Mouse (Mus musculus) Muller cell, postnatal 12 days (primary cell): Measurements from ENCODE around the gene Scmh1.
"Not testable (repeated sequence)": the region's sequence is repeated elsewhere in the genome, so short reads cannot be mapped to it uniquely, and the experiment has no call there.

Source experiments
- DNase-seq: peaks from one replicate; pipeline ENCODE4 v3.0.0-alpha.2; 2015; ENCODE audit errors: inconsistent ontology term

Gene Scmh1

DNA sequence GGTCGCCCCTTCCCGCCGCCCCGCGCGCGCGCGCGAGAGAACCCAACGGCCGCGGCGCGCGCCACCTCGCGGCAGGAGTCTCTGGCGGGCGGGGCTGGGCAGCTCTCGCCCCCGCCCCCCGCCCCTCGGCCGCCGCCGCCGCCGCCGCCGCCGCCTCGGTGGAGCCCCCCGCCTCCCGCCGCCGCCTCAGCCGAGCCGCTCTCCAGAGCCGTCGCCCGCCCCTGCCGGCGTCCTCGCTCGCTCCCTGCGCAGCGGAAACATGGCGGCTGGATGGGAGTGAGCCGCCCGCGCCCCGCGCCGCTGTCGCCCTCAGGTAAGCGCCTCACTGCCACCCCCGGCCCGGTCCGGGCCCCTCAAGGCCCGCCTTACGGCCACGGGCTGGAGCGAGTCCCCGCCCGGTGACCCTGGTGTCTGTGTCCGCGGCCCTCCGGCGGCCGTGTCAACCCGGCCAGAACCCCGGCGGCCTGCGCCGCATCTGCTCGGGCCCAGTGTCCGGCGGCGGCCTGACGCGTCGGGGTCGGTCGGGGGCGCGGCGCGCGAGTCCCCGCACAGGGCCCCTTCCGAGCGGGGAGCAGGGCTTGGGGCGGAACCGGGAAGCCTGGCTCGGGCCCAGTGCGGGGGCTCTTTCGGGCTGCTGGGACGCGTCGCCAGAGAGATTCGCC is at the start of gene Scmh1:
TSS of gene Scmh1 (plus strand) at position 138 of the 662 bp plus-strand sequence.
- peak; percentile 89 for DNase-seq

DNA sequence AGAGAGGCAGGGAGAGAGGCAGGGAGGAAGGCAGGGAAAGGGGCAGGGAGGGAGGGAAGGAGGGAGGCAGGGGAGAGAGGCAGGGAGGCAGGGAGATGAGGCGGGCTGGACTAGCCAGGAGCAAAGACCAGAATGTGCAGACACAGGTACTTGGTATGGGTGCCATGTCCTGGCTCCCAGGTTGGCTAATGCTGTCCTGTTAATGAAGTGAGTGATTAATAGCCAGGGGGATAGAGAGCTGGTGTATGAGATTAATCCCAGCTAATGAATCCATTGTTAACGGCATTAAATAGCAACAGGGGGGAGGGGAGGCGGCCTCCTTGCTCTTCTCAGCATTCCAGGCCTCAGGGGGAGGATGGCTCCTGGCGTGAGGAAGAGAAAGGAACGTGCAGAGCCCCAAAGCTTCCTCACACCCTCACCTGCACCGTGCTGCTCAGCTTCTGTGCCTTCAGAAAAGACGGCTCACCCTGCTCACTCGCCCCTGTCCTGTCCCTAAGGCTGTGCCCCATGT is 45.0 kb upstream of the Scmh1 start:
- peak; percentile 53 for DNase-seq

DNA sequence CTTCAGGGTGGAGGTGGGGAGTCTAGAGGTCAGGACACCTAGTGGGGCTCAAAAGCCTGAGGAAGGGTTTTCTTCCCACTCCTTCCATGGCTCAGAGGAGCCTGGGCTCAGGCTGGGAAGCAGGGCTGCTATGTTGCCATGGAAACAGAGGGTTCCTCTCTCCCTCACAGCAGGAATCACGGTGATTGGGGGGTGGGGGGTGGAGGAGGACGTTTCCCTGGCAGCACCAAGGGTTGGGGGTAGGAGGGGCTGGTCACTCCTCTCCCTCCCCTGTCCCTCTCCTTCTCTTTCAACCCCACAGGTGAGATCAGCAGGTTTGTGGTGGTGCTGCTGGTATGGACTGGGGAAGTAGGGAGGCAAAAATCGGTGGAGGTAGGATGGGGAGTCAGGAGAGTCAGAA is 40.4 kb upstream of the Scmh1 start:
- DNase-seq = no peak

DNA sequence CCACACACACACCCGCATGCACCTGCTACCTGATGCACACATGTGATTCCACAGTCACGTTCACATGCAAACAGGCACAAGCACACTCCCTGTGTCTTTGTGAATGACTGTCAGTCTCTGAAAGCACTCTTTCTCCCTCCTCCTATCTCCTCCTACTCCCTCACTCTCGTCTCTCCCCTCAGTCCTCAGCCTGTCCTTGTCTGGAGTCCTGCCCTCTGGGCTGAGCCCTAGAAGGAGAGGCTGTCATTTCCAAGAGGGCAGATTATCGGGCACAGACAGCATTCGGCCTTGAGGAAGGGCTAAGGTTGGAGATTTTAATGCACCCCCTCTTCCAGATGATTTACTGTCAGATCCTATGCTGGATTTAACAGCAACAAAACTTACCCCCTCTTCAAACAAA is 39.6 kb upstream of the Scmh1 start:
- DNase-seq = no peak

DNA sequence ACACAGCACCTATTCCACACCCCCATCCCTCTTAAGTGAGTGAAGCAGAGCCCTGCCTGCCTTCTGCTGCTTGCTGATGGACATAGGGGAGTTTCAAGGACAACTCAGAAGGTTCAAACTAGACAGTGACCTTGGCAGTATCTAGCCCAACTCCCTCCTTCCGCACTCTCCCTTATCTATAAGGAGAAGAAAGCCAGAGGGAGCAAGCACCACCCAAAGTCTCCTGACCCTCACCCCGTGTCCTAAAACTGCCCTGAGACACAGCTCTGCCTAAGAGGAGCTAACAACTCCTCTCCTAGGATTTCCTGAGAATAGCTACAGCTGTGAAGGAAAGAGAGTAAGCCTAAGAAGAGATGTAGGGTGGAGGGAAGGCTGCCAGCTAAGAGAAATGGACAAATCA is 37.0 kb upstream of the Scmh1 start:
- no peak for DNase-seq

DNA sequence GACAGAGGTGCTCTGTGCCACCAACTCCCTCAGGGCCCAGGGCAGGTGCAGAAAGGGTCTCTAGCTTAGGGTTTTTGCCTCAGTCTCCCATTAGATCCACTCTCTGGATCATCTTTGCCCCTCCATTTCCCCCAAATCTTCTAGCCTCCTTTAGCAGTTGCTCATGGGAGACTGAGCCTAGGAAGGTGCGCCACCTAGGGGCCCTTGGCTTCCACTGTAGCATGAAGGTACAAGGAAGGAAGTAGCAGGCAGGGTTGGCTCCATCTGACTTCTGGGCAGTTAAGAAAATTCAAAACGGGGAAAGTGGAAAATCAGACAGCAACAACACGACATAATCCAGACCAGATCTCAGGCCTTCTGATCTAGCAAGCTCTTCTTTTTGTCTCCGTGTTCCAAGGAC is 36.4 kb upstream of the Scmh1 start:
- DNase-seq = peak; percentile 62

DNA sequence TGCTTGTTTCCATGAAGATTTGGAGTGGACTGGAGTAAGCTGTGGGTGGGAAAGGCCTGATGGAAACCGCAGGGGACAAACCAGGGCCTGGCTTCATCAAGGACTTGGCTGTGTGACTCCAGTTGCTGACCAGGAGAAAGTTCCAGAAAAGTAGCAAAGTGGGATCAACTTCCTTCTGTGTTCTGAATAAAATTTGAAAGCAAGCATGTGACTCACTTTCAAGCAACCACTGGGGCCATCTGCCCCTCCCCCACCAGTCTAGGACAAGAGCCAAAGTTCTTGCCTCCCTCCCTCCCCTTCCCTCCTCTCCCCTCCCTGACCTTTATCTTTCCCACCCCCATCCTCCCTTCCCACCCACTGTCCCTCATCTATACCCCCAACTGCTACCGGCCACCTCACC is 35.9 kb upstream of the Scmh1 start:
- peak; percentile 60 for DNase-seq

DNA sequence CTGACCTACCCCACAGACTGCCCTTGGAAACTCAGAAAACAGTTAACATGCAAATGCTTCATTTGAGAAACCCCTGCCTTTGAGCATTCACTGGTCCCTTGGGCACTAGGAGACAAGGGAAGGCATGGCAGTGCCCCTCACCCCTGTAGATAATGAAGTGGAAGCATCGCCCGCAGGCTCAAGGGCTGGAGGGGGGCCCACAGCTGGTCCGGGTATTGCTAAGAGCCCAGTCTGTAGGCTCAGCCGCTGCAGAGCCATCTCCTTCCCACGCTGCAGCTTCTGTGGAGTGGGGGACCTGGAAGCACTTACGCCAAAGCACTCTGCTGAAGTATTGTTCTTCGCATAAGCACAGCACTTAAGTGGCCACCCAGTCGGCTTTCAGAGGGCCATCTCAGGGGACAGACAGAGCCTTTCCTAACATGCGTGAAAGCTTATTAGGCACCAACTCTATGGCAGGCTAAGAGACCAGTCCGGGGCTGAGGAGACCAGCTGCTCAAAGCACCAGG is 35.2 kb upstream of the Scmh1 start:
- DNase-seq = peak; percentile 48

DNA sequence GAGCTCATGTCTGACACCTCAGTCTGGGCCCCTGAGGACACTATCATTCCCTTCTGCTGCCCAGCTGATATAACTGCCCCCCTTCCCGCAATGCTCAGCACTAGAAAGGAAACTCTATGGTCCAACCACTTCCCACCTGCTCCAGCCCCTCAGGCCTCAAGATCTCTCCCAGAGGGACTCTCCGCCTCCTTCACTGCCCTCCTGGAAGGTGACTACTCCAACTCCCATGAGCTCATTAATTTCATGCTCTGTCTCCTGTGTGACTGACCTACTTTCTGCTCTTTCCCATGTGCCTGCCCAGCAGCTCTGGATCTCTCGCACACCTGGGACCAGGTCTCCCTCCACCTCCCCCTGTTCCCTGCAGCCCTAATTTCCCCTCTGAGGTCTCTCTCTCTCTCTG is 32.2 kb upstream of the Scmh1 start:
- DNase-seq = no peak

DNA sequence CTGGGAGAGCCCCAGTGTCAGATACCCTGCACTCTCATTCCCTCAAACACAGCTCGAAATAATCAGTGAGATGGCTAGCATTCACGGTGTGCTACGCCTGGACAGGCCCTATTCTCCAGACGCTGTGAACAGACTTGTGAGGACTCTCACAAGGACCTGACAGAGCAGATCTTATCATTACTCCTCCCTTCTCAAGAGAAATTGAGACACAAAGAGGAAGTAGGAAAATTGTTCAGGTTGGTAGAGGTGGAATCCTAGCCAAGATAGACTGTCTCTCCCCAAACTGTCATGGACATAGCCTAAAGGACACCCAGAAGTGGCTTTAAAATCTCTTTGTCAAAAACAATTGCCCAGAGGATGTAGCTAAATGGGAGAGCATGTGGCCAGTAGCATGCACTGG is 31.3 kb upstream of the Scmh1 start:
- DNase-seq = no peak

DNA sequence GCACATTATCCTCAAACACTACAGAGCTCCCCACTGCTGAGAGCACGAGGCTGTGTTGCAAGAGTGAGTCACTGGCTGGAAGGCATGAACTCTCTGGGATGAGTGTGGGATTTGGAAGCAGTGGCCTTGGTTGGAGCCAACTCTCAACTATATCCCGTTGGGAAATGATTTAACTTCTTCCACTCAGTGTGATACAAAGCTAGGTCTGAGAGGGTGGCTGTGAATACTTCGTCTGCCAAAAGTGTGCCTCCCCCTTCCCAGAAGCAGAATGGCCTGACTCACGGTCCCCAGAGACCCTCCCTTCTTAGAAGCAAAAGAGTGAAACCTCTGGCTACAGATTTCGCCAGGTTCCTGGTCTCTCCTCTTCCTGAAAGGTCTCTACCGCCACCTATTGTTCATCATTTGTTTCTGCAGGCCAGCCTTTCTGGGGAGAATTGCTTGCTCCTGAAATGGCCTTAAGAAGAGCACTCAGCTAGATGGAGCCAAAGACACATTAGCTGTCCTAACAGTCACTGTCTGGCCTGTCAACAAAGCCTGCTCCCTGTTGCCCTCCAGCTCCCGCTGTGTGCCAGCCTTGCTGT is 24.2 kb upstream of the Scmh1 start:
- DNase-seq = peak; percentile 96

DNA sequence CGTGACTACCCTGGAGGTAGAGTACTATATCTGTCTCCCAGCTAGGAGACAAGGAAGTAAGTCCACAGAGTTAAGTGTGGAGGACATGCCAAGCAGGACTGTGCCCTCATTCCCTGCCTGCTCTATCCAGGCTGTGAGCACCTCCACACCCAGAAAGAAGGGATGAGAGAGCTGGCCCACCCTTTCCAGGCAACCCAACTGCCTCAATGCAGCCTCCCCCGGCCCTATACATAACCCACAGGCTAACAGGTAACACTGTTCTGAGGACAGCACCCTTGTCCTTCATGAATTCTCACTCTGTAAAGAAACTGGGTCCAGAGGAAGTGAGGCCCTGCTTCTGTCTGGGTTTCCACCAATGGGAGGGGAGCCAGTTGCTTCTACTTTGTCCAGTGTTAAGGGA is 19.6 kb upstream of the Scmh1 start:
- no peak for DNase-seq

DNA sequence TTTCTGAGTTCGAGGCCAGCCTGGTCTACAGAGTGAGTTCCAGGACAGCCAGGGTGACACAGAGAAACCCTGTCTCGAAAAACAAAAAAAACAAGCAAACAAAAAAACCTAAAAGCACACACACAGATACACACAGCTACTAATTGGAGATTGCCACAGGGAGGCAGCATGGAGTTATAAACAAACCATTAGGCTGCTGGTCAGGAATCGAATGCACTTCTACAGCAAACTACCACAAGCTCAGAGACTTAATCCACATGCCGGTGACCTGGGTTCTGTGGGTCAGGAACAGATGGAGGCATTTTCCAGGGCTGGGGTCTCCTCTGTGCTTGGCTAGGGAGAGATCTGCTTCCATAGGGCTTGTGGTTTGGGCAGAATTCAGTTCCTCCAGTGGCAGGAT is 17.6 kb upstream of the Scmh1 start:
- peak; percentile 38 for DNase-seq

DNA sequence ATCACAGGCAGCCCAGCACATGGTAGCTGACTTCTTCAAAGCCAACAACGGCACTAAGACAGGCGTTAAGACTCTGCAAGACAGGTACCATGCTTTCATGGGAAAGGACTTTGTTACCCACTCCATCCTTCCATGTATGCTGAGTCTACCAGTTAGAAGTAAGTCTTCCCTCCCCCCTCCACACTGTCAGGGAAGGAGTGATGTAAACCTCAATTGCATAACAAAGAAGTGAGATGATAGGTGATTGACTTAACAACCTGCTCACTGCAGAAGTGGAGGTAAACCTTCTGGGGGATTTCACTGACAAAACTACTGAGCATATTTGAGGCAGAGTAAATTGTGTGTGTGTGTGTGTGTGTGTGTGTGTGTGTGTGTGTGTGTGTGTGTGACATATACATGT is 17.1 kb upstream of the Scmh1 start:
- DNase-seq = no peak

DNA sequence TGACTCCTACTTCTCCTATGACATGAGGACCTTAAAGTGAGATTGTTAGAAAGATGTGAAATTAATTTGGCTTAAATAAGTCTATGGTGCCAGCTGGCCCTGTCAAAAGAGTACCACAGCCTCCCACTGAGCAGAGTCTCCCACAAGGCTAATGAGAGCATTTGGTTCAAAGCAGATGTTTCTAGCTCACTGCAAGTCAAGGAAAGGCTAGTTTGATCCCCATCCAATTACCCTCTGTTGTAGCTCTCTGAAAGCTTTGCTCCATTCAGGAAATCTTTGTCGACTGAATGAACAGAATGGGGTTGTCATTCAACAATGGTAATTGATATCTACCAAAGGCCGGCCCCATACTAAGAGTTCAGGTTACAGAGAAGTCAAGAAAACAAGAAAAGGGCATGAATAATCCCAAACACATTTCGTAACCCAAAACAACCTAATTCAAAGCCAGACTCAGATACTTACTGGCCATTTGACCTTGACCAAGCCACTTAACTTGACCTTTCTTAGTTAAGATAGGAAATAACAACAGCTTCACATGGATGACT is 16.0 kb upstream of the Scmh1 start:
- peak; percentile 41 for DNase-seq

DNA sequence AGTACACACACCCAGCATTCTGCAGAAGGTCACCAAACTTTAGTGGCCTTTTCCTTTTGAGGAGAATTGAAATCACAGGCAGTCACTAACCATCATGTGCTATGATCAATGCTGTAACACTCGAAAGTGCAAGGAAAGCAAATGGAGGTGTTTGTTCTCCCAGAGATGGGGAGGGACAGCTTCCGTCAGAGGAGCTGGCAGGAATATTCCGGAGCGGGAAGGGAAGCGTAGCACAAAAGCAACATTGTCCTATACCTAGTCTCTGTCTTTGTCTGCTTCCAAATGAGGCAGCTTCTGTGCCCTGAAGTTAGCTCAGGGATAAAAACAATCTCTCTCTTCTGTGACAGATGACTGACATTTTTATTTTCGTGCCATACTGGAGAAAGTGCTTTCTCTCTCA is 15.5 kb upstream of the Scmh1 start:
- DNase-seq = no peak

DNA sequence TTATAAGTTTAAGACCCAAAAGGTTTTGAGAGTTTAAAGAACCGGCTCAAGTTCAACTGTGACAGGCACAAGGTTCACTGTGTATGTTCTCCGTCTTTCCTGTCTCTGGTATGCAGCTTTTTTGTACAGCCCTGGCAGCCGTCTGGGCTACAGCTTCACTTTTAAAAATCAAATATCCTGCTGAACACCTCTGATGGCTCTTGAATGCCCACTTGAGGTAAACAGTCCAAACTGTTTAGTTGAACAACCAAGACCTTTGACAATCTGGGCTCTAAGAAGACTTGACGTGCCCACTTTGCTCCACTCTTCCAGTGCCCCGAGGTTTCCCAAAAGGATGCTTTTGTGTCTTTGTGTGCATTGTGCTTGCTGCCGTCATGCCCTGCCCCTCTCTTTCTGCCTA is 13.5 kb upstream of the Scmh1 start:
- DNase-seq = no peak

DNA sequence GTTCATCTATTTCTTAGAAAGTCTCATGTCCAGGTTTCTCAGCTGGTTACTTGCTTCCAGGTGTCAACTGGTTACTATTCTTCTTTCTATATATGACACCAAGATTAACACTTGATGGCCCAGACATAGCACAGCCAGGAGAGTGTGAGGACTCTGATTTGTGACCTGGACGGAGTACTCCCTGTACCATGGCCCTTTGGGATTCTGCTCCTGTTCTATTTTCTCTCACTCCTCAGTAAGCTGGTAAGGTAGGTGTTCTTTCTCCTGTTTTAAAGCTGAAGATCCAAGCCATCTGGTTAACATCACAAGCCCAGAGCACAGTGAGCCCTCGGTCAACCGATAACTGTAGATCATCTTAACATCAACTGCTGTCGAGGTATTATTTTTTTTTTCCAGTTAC is 12.7 kb upstream of the Scmh1 start:
- DNase-seq = no peak

DNA sequence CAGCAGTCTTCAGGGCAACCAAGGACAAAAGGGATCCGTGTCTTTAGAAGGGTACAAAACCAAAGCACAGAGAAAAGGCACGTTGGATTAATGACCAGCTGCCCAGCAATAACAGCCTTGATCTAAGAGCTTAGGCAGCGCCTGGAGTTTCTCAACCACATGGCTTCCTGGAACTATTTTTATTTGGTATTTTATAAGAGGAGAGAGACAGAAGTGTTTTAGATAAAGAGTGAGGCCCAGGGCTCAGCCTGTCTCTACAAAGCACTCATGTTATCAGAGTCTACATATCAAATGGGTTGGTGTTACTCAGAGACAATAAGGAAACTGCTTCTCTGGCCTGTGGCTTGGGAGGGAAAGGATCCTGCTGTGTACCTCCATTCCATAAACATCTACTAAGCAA is 12.3 kb upstream of the Scmh1 start:
- no peak for DNase-seq

DNA sequence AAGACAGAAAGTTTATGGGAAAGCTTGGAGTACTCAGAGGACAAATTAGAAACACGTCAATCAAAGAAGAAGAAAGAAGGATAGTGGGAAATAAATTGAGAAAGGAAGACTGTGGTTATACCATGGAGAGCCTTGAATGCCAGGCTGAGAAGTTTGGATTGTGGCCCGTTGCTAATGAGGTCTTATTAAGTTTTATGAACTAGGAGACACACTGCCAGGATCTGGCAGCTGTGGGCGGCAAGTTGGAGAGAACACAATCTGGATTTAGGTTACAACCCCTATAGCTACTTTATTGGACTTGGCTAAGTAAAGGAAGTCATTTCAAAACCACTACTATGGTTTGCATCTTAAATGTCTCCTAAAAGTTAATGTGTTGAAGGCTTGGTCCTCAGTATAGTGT is 4.8 kb upstream of the Scmh1 start:
- peak; percentile 71 for DNase-seq

DNA sequence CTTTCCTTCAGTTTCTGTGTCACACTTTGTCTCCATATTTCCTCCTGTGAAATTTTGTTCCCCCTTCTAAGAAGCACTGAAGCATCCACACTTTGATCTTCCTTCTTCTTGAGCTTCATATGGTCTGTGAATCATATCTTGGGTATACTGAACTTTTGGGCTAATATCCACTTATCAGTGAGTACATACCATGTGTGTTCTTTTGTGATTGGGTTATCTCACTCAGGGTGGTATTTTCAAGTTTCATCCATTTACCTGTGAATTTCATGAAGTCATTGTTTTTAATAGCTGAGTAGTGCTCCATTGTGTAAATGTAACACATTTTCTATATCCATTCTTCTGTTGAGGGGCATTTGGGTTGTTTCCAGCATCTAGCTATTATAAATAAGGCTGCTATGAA is 3.0 kb upstream of the Scmh1 start:
- not testable (repeated sequence) for DNase-seq

DNA sequence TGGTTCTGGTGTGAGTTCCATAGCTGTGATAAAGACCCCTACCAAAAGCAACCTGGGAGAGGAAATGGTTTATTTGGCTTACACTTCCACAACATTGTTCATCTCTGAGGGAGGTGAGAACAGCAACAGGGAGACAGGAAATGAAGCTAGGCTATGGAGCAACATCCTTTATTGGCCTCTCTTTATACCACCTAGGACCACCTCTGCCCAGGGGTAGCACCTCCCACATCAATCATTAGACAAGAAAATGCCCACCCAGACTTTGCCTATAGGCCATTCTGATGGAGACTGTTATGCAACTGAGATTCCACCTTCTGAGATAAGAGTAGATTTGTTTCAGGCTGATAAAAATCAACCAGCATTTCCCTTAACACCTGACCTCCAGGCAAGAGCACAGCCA is 834 bp upstream of the Scmh1 start:
- DNase-seq = no peak

DNA sequence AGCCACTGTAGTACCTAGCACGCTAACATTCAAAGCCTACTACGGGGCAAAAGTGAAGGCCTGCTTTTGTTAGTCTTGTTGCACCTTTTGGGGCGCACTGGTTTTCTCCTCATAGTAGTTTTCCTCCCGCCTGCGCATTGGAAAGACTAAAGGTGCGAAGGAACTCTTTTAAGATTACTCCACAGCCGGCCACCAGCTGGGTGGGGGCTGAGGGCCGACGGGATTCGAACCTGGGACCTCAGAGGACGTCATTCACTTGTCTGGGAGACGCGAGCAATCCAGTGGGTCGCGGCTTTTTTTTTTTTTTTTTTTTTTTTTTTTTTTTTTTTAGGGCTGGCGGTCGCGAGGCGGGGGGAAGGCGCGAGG is 320 bp upstream of the Scmh1 start:
- no peak for DNase-seq
